Mouse (Mus musculus): ENCODE measurements around the gene Hist1h2bn. TPM values are rescaled to one million over a fixed set of nuclear protein-coding genes. Genes with fewer than 3 reads are reported as not detected.
"Not testable (repeated sequence)": the region's sequence is repeated elsewhere in the genome, so short reads cannot be mapped to it uniquely, and the experiment has no call there.

Hist1h2bn gene
- polyA plus RNA-seq, 1 experiment from 2014 or later: 0.88 TPM

DNA sequence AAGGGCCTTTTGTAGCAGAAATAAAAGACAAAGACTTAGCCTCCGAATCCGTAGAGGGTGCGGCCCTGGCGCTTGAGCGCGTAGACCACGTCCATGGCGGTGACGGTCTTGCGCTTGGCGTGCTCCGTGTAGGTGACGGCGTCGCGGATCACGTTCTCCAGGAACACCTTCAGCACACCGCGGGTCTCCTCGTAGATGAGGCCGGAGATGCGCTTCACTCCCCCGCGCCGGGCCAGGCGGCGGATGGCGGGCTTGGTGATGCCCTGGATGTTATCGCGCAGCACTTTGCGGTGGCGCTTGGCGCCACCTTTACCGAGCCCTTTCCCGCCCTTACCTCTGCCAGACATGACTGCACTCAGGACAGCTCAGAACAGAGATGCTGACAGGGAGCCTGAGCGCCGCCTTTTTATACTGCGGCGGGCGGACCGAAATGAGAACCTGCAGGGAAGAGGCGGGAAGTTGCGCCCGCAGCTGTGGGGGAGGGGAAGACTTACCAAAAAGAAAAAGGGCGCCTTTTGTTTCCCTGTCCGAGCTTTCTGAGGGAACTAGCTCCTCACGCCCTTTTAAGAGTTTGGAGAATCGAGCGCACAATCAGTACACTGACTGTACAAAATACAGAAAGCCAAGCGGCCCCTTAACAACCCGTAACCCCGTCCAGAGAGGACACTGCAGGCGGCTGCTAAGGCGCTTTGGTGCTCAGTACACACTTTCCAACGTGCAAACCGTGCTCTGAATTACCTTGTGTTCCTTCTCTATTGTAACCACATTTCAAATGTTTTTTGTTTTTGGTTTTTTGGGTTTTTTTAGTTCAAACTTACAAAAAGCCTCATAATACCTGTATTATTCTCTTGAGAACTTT lies 3.5 kb upstream of the Hist1h2bn start, which contains the start of gene Hist1h4k:
TSS of gene Hist1h4k (minus strand) at position 347 of the 859 bp plus-strand sequence.
- H3K27me3 ChIP-seq (ENCODE audit: control insufficient read depth, insufficient read depth, low read length); H3K36me3 ChIP-seq (ENCODE audit: control insufficient read depth, insufficient read depth); H3K9me3 ChIP-seq (replicated peaks; ENCODE audit: control insufficient read depth, low read length): not testable (repeated sequence)
- H3K4me1 ChIP-seq (ENCODE audit: control insufficient read depth, insufficient read depth, low read length): peaks cover 17% of the 10 kb centered on the region
- peak within 1 kb of the TSS; percentile 85 for H3K27ac ChIP-seq (ENCODE audit: low read length)
- ATAC-seq (replicated peaks; ENCODE audit: extremely low read depth, insufficient read depth, low FRiP score): peak; percentile 77
- under 1% methylated on average over 40 of the region's 56 CpGs for WGBS
- H3K4me2 ChIP-seq (ENCODE audit: low read depth, low read length): peak within 1 kb of the TSS; percentile 74
- peak within 1 kb of the TSS; percentile 54 for H3K4me3 ChIP-seq (ENCODE audit: low read length)
- H3K9ac ChIP-seq (ENCODE audit: low read length): peak within 1 kb of the TSS; percentile 72

GRCm38 (mm10) chr13:21751417-21751816 lies 2.5 kb upstream of the Hist1h2bn start:
- Histone ChIP-seq H3K4me1 (ENCODE audit: control insufficient read depth, insufficient read depth, low read length) (peaks cover 17% of the 10 kb centered on the region), H3K27ac (ENCODE audit: low read length) (peak overlapping the region; percentile 41; the same call in 1 of the 2 replicates)

DNA sequence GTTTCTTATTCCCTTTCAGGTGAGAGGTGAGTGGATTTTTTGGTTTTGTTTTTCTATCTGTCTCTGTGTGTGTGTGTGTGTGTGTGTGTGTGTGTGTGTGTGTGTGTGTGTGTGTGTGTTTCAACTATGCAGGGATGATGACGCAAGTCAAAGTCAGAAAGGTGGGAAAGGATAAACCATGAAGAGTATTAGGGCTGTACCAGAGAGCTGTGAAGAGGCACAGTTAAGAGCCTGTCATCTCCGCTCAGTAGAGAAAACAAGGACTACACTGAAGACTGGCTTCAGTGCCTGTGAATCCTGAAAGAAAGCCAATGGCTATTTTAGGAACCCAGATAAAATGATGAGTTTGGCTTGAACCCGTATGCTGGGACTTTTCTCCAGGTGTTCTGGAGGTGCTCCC lies 2.1 kb upstream of the Hist1h2bn start:
- H3K36me3 ChIP-seq (ENCODE audit: control insufficient read depth, insufficient read depth): no peaks in the 10 kb centered on the region
- no peaks in the 10 kb centered on the region for H3K9me3 ChIP-seq (replicated peaks; ENCODE audit: control insufficient read depth, low read length)
- peak overlapping the region; percentile 41 for H3K27ac ChIP-seq (ENCODE audit: low read length)
- H3K27me3 ChIP-seq (ENCODE audit: control insufficient read depth, insufficient read depth, low read length): no peaks in the 10 kb centered on the region
- H3K4me3 ChIP-seq (ENCODE audit: low read length): no peak overlapping the region
- no peak for ATAC-seq (replicated peaks; ENCODE audit: extremely low read depth, insufficient read depth, low FRiP score)
- H3K4me2 ChIP-seq (ENCODE audit: low read depth, low read length): peak overlapping the region; percentile 71; the same call in 1 of the 2 replicates
- 40% methylated on average over 3 of the region's 3 CpGs for WGBS
- H3K4me1 ChIP-seq (ENCODE audit: control insufficient read depth, insufficient read depth, low read length): peaks cover 17% of the 10 kb centered on the region
- no peak overlapping the region; the same call in 1 of the 2 replicates for H3K9ac ChIP-seq (ENCODE audit: low read length)

More at GRCm38 (mm10) chr13:21751417-21751816, 2.5 kb upstream of the Hist1h2bn start:
- no peak for ATAC-seq (replicated peaks; ENCODE audit: extremely low read depth, insufficient read depth, low FRiP score)
- peak overlapping the region; percentile 29; the same call in 1 of the 2 replicates for H3K9ac ChIP-seq (ENCODE audit: low read length)
- no peaks in the 10 kb centered on the region for H3K9me3 ChIP-seq (replicated peaks; ENCODE audit: control insufficient read depth, low read length)
- H3K4me2 ChIP-seq (ENCODE audit: low read depth, low read length): no peak overlapping the region
- no peaks in the 10 kb centered on the region for H3K27me3 ChIP-seq (ENCODE audit: control insufficient read depth, insufficient read depth, low read length)
- no peaks in the 10 kb centered on the region for H3K36me3 ChIP-seq (ENCODE audit: control insufficient read depth, insufficient read depth)
- H3K4me3 ChIP-seq (ENCODE audit: low read length): no peak overlapping the region

GRCm38 (mm10) chr13:21752356-21752755 lies 1.6 kb upstream of the Hist1h2bn start:
- Histone ChIP-seq H3K9ac (ENCODE audit: low read length) (peak overlapping the region; percentile 74; the same call in 1 of the 2 replicates), H3K4me1 (ENCODE audit: control insufficient read depth, insufficient read depth, low read length) (peaks cover 17% of the 10 kb centered on the region), H3K4me2 (ENCODE audit: low read depth, low read length) (peak overlapping the region; percentile 71; the same call in 1 of the 2 replicates), H3K36me3 (ENCODE audit: control insufficient read depth, insufficient read depth) (no peaks in the 10 kb centered on the region), H3K27ac (ENCODE audit: low read length) (peak overlapping the region; percentile 41), H3K27me3 (ENCODE audit: control insufficient read depth, insufficient read depth, low read length) (no peaks in the 10 kb centered on the region), H3K4me3 (ENCODE audit: low read length) (no peak overlapping the region), H3K9me3 (replicated peaks; ENCODE audit: control insufficient read depth, low read length) (no peaks in the 10 kb centered on the region)
- 35% methylated on average over 3 of the region's 3 CpGs for WGBS
- ATAC-seq (replicated peaks; ENCODE audit: extremely low read depth, insufficient read depth, low FRiP score): no peak

DNA sequence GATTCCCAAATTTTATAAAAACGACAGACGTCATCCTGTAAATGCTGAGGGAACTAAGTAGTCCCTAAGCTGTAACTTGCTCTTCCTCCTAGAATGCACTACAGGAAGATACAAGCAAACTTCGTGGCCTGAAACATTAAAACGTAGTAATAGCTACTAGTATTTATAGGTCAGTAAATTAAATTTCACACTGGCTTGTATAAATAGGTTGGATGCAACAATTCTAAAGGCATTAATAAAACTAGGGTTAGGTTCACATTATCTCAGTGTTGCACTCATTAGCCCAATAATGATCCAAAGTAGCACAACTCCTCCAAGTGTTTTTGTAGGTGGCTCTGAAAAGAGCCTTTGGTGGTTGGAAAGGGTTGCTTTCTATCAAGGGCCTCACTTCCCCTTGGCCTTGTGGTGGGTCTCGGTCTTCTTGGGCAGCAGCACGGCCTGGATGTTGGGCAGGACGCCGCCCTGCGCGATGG lies 836 bp upstream of the Hist1h2bn start:
- WGBS: 5% methylated on average over 10 of the region's 10 CpGs
- H3K27me3 ChIP-seq (ENCODE audit: control insufficient read depth, insufficient read depth, low read length): no peaks in the 10 kb centered on the region
- H3K4me2 ChIP-seq (ENCODE audit: low read depth, low read length): peak overlapping the region; percentile 71
- no peak for ATAC-seq (replicated peaks; ENCODE audit: extremely low read depth, insufficient read depth, low FRiP score)
- no peaks in the 10 kb centered on the region for H3K9me3 ChIP-seq (replicated peaks; ENCODE audit: control insufficient read depth, low read length)
- peak overlapping the region; percentile 74 for H3K9ac ChIP-seq (ENCODE audit: low read length)
- H3K36me3 ChIP-seq (ENCODE audit: control insufficient read depth, insufficient read depth): no peaks in the 10 kb centered on the region
- H3K4me1 ChIP-seq (ENCODE audit: control insufficient read depth, insufficient read depth, low read length): peaks cover 15% of the 10 kb centered on the region
- peak overlapping the region; percentile 59 for H3K4me3 ChIP-seq (ENCODE audit: low read length)
- H3K27ac ChIP-seq (ENCODE audit: low read length): peak overlapping the region; percentile 92

GRCm38 (mm10) chr13:21754294-21755001 lies 525 bp downstream of the Hist1h2bn start:
- under 1% methylated on average over 22 of the region's 26 CpGs for WGBS
- Histone ChIP-seq H3K27ac (ENCODE audit: low read length) (peak overlapping the region; percentile 92), H3K4me1 (ENCODE audit: control insufficient read depth, insufficient read depth, low read length) (peaks cover 13% of the 10 kb centered on the region), H3K9ac (ENCODE audit: low read length) (peak overlapping the region; percentile 75), H3K4me3 (ENCODE audit: low read length) (peak overlapping the region; percentile 59), H3K4me2 (ENCODE audit: low read depth, low read length) (peak overlapping the region; percentile 71)
- not testable (repeated sequence) for H3K27me3 ChIP-seq (ENCODE audit: control insufficient read depth, insufficient read depth, low read length); H3K9me3 ChIP-seq (replicated peaks; ENCODE audit: control insufficient read depth, low read length); H3K36me3 ChIP-seq (ENCODE audit: control insufficient read depth, insufficient read depth)
- peak; percentile 5 for ATAC-seq (replicated peaks; ENCODE audit: extremely low read depth, insufficient read depth, low FRiP score)

GRCm38 (mm10) chr13:21755707-21756106 lies 1.8 kb downstream of the Hist1h2bn start:
- Histone ChIP-seq H3K9me3 (replicated peaks; ENCODE audit: control insufficient read depth, low read length) (no peaks in the 10 kb centered on the region), H3K4me1 (ENCODE audit: control insufficient read depth, insufficient read depth, low read length) (peaks cover 13% of the 10 kb centered on the region), H3K27ac (ENCODE audit: low read length) (no peak overlapping the region), H3K4me3 (ENCODE audit: low read length) (no peak overlapping the region), H3K36me3 (ENCODE audit: control insufficient read depth, insufficient read depth) (no peaks in the 10 kb centered on the region), H3K27me3 (ENCODE audit: control insufficient read depth, insufficient read depth, low read length) (no peaks in the 10 kb centered on the region), H3K4me2 (ENCODE audit: low read depth, low read length) (peak overlapping the region; percentile 47), H3K9ac (ENCODE audit: low read length) (no peak overlapping the region; the same call in 1 of the 2 replicates)
- no peak for ATAC-seq (replicated peaks; ENCODE audit: extremely low read depth, insufficient read depth, low FRiP score)
- 69% methylated on average over 1 of the region's 1 CpGs for WGBS

DNA sequence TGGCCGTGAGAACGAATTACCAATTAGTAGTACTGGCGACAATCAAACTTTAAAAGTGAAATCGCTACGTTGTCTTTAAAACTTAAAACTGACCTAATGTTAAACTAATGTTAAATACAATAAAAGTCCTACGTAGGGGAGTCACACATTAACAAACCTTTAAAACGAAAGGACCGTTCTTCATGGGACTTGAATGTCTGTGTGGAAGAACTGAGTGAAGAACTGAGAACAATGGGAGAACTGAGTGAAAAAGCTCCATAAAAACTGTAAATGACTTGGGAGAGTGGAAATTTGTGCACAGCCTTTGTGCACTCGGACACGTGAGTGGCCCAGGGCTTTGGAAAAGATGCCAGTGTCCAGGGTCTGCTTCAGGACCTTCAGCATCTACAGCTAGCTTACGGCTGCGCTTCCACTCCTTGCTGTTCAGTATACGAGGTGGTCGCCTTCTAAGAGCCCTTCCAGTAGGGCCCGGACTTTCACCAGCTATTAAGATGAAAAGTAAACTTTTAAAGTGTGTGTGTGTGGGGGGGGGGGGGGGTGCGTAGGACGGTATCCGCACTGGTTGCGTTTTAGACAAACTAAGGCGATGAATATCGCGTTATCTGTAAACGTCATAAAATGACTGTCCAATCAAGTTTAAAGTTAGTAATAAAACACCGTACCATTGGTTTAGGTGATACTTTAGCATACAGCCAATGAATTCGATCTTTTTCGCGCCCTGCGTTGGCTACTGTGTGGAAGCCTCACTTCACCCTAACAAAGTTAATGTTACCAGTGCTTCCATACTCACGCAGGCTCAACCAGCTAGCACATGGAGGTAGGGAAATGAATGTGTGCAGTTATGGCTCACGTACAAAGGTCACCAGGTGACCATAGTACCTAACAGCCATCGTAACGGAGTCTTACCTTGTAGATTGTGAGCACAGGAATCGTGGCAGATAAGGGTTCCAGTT lies 25.2 kb downstream of the Hist1h2bn start:
- H3K9me3 ChIP-seq (replicated peaks; ENCODE audit: control insufficient read depth, low read length): no peaks in the 10 kb centered on the region
- H3K27me3 ChIP-seq (ENCODE audit: control insufficient read depth, insufficient read depth, low read length): no peaks in the 10 kb centered on the region

More for the DNA sequence above, 25.2 kb downstream of the Hist1h2bn start:
- Histone ChIP-seq H3K4me3 (ENCODE audit: low read length) (peak overlapping the region; percentile 70), H3K9ac (ENCODE audit: low read length) (peak overlapping the region; percentile 85), H3K36me3 (ENCODE audit: control insufficient read depth, insufficient read depth) (no peaks in the 10 kb centered on the region), H3K4me2 (ENCODE audit: low read depth, low read length) (peak overlapping the region; percentile 98), H3K27ac (ENCODE audit: low read length) (peak overlapping the region; percentile 83), H3K4me1 (ENCODE audit: control insufficient read depth, insufficient read depth, low read length) (peaks cover 20% of the 10 kb centered on the region)
- WGBS: 6% methylated on average over 33 of the region's 33 CpGs
- ATAC-seq (replicated peaks; ENCODE audit: extremely low read depth, insufficient read depth, low FRiP score): peak; percentile 81
